Mouse (Mus musculus): ENCODE results near the gene Ptgfrn. TPM values are rescaled to one million over a fixed set of nuclear protein-coding genes. Genes with fewer than 3 reads are reported as not detected.

Ptgfrn gene
- total and polyA plus RNA-seq, 3 experiments, result not detected

- Histone ChIP-seq H3K79me2 (ENCODE audit: control insufficient read depth, insufficient read depth, low read length, poor library complexity) (no peaks in the 10 kb centered on the region), H3K9me3 (replicated peaks; ENCODE audit: insufficient read depth, low read length) (no peaks in the 10 kb centered on the region), H3K36me3 (ENCODE audit: control insufficient read depth in 1 of 2, insufficient read depth in 2 of 2, low read length in 2 of 2) (no peaks in the 10 kb centered on the region), H3K27ac (ENCODE audit: control insufficient read depth, low read depth, low read length) (no peak overlapping the region), H3K4me3 (ENCODE audit: control insufficient read depth in 1 of 2, insufficient read depth in 1 of 2, low read depth in 2 of 2, low read length in 2 of 2) (no peak overlapping the region), H3K27me3 (ENCODE audit: control insufficient read depth in 1 of 2, insufficient read depth in 2 of 2, low read length in 2 of 2) (no peaks in the 10 kb centered on the region), H3K4me1 (ENCODE audit: control insufficient read depth in 1 of 2, insufficient read depth in 2 of 2, low read length in 2 of 2) (no peaks in the 10 kb centered on the region), H3K9ac (ENCODE audit: control insufficient read depth, low read depth, low read length, poor library complexity, severe bottlenecking) (no peak overlapping the region)
- DNase-seq (ENCODE audit: low read depth, low spot score), result no peak
- no peak for TF ChIP-seq CHD1 (IDR thresholded peaks at IDR 0.05; ENCODE audit: low read depth, low read length)
- no peak for TF ChIP-seq ELF1 (IDR thresholded peaks at IDR 0.05; ENCODE audit: low read depth, low read length)
- TF ChIP-seq UBTF (IDR thresholded peaks at IDR 0.05; ENCODE audit: borderline replicate concordance, insufficient read depth, low read depth, low read length), result no peak
- no peak for TF ChIP-seq TBP (IDR thresholded peaks at IDR 0.05; ENCODE audit: low read depth, low read length)
- no peak for TF ChIP-seq NRF1 (IDR thresholded peaks at IDR 0.05; ENCODE audit: insufficient read depth, low read depth, low read length, poor library complexity, severe bottlenecking)
- TF ChIP-seq EP300 (IDR thresholded peaks at IDR 0.05; ENCODE audit: low read depth in 1 of 2, low read length in 2 of 2), result no peak
- TF ChIP-seq MAFK (IDR thresholded peaks at IDR 0.05; ENCODE audit: borderline replicate concordance, low read depth, low read length), result no peak
- TF ChIP-seq E2F4 (IDR thresholded peaks at IDR 0.05; ENCODE audit: borderline replicate concordance, low read depth, low read length), result no peak
- TF ChIP-seq MAX (IDR thresholded peaks at IDR 0.05; ENCODE audit: low read length), result no peak
- TF ChIP-seq ETS1 (IDR thresholded peaks at IDR 0.05; ENCODE audit: low read depth, low read length), result no peak
- no peak for TF ChIP-seq RCOR1 (IDR thresholded peaks at IDR 0.05; ENCODE audit: low read depth, low read length)
- TF ChIP-seq TCF12 (IDR thresholded peaks at IDR 0.05; ENCODE audit: low read depth, low read length), result no peak
- no peak for TF ChIP-seq SIN3A (IDR thresholded peaks at IDR 0.05; ENCODE audit: low read length)
- no peak for TF ChIP-seq MAZ (IDR thresholded peaks at IDR 0.05; ENCODE audit: low read depth, low read length)
- TF ChIP-seq TAL1 (IDR thresholded peaks at IDR 0.05; ENCODE audit: low read length), result no peak
- TF ChIP-seq GABPA (IDR thresholded peaks at IDR 0.05; ENCODE audit: low read depth, low read length), result no peak
Measured at GRCm38 (mm10) chr3:101144366-101144948, 34.4 kb upstream of the Ptgfrn start.

DNA sequence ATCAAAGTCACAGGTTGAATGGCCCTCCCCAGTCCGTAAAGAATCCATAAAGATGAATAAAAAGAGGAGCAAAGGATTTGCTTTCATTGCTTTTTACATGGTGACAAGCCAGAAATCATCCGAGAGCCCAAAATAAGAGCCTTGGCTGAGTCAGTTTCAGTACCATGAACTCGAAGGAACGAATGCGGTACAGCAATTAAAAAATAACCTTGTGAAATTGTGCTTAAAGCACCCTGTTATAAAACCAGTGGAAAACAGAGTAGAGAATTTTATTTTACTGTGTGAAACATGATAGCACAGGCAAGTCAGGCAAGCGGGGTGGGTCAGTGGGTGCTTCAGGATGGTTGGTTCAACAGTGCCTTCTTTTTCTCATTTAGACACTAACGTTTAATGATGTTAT is 33.4 kb upstream of the Ptgfrn start:
- Histone ChIP-seq H3K79me2 (ENCODE audit: control insufficient read depth, insufficient read depth, low read length, poor library complexity) (no peaks in the 10 kb centered on the region), H3K9ac (ENCODE audit: control insufficient read depth, low read depth, low read length, poor library complexity, severe bottlenecking) (no peak overlapping the region), H3K27me3 (ENCODE audit: control insufficient read depth in 1 of 2, insufficient read depth in 2 of 2, low read length in 2 of 2) (no peaks in the 10 kb centered on the region), H3K36me3 (ENCODE audit: control insufficient read depth in 1 of 2, insufficient read depth in 2 of 2, low read length in 2 of 2) (no peaks in the 10 kb centered on the region), H3K4me3 (ENCODE audit: control insufficient read depth in 1 of 2, insufficient read depth in 1 of 2, low read depth in 2 of 2, low read length in 2 of 2) (no peak overlapping the region), H3K27ac (ENCODE audit: control insufficient read depth, low read depth, low read length) (no peak overlapping the region), H3K4me1 (ENCODE audit: control insufficient read depth in 1 of 2, insufficient read depth in 2 of 2, low read length in 2 of 2) (no peaks in the 10 kb centered on the region), H3K9me3 (replicated peaks; ENCODE audit: insufficient read depth, low read length) (no peaks in the 10 kb centered on the region)
- TF ChIP-seq GABPA (IDR thresholded peaks at IDR 0.05; ENCODE audit: low read depth, low read length), result no peak
- TF ChIP-seq BHLHE40 (IDR thresholded peaks at IDR 0.05; ENCODE audit: borderline replicate concordance, low read depth, low read length), result no peak
- TF ChIP-seq SMC3 (IDR thresholded peaks at IDR 0.05; ENCODE audit: low read depth, low read length), result no peak
- TF ChIP-seq EP300 (IDR thresholded peaks at IDR 0.05; ENCODE audit: low read depth in 1 of 2, low read length in 2 of 2), result no peak
- no peak for TF ChIP-seq MEF2A (IDR thresholded peaks at IDR 0.05; ENCODE audit: extremely low read depth, insufficient replicate concordance, low read depth, low read length, poor library complexity, severe bottlenecking)
- no peak for TF ChIP-seq NELFE (IDR thresholded peaks at IDR 0.05; ENCODE audit: low read depth, low read length)
- TF ChIP-seq ZC3H11A (IDR thresholded peaks at IDR 0.05; ENCODE audit: low read depth, low read length), result no peak
- TF ChIP-seq MXI1 (IDR thresholded peaks at IDR 0.05; ENCODE audit: low read depth, low read length), result no peak
- TF ChIP-seq UBTF (IDR thresholded peaks at IDR 0.05; ENCODE audit: borderline replicate concordance, insufficient read depth, low read depth, low read length), result no peak
- TF ChIP-seq USF1 (IDR thresholded peaks at IDR 0.05; ENCODE audit: low read depth, low read length), result no peak
- TF ChIP-seq POLR2AphosphoS5 (IDR thresholded peaks at IDR 0.05; ENCODE audit: borderline replicate concordance, low read depth, low read length), result no peak
- no peak for DNase-seq (ENCODE audit: low read depth, low spot score)
